Mouse (Mus musculus) mature B cell (primary cell): Measurements from ENCODE around the gene Cby1.

ENCODE experiments used
- in situ Hi-C: fragments of 300-500 bp; cut with MboI; formaldehyde crosslinking; loops from 2 replicates; pipeline ENCODE4 v1.14.3; 2019

Gene Cby1

DNA sequence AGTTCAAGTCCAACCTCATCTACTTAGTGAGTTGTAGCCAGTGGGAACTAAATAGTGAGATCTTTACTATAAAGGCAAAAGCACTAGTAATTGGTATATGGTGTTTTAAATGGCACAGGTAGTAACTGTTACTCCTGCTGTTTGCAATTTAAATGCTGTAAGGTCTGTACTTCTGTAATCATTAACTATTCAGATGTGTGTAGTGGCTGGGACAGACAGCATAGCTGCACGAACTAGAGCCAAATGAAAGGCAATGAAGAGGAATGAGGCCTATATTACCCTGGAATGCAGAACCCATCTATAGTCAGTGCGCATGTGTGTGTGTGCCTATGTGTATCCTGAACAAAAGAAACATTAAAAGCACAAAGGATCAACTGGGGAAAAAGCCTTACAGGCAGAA lies 18.9 kb downstream of the Cby1 start:
- in situ Hi-C loops: no loop called here

DNA sequence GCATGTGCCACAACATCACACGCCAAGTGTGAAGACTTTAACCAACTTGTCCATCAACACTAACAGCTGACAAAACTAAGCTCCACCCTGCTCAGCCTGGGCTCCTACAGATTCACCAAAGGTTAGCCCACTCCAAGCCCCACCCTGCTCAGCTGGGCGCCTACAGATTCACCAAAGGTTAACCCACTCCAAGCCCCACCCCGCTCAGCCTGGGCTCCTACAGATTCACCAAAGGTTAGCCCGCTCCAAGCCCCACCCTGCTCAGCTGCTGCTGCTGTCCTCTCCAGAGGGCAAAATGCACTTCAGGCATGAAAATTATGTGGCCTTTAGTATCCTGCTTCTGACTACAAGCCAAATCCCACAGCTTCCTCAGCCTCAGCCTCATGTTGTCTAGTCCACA lies 23.0 kb downstream of the Cby1 start:
- in situ Hi-C loops: no loop called here

DNA sequence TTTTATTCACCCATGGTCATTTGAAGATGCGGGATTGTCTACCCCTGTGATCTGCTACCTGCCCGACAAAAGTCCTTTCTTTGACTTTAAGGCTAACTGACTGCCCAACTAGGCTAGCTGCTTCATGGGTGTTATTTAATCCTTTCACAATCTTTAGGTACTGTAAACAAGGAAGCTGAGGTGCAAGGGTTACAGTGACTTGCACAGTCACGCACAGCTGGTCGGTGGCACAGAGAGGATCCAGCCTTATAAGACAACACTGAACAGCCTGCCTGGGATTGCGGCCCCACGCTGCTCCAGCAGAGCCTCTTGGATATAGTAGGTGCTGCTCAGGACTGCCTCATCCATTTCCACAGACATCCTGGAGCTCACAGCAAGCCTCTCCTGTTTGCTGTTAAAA lies 24.1 kb downstream of the Cby1 start:
- in situ Hi-C loops: no loop called here

DNA sequence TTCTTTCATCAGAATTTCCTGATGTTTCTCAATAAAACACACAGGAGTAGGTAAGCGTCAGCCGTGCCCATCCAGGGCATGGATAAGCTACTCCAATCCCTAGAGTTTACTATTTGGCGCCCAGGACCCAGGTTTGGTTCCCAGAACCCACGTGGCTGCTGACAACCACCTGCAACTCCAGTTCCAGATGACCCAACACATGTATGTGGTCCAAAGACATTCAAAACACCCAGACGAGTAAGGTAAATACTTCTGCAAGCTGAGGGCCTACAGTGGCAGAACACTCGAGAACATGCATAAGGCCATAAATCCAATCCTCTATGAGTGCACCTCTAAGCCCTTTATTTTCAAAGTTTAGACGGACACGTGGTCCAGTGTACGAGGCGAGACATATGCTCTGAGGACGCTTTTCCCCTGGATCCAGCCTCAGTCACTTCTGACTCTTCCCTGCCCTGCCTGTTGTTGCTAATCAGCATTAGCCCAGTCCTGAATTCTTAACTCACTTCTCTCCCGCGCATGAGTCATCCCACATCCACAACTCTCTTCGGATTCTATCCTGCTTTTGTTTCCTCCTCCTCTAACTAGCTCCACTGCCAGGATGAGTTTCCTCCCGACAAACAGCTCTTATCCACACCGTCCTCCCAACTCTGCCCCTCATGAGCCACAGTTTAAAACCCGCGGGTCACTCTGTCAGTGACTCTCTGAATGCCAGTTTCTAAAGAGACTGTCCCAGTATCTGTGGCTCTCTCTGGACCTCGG lies 24.9 kb downstream of the Cby1 start:
- in situ Hi-C loops: no loop called here

DNA sequence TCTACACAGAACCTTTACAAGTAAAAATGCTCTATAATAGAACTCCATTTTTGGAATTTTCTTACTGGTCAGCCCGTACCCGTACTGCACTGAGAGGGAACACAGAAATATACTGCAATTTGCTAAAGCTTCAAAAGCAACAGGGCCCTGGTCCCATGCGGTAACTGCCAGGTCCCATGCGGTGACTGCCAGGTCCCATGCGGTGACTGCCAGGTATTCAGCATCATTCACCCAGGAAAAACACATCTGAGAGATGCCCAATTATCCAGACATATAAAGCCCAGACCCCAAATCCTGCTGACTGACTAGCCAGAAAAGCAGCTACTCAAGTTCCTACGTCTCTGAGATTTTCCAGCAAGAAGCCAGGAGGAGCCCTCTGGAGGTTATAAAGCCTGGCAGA lies 25.6 kb downstream of the Cby1 start:
- in situ Hi-C loops: no loop called here

DNA sequence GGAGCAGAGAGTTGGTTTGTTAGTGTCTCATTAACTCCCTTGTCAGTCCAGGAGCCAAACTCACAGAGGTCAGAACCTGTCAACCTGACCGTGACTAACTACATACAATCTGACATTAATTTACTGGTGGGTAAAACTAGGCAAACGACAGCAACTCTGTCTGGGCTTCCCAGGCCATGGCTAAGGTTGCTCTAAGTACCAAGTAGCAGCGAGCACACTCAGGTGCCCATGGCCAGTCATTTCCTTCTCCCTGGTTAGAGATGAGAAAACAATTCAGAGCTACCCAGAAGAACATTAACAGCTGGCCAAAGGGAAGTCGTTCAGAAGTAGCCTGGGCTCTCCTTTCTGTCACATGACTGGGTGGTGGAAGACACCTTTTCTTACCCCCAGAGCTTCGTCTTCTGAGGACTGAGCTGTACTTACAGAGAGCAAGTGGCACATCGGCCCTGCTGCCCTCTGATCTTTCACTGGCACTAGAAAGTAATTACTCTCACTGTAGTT lies 26.2 kb downstream of the Cby1 start:
- in situ Hi-C loops: no loop called here

DNA sequence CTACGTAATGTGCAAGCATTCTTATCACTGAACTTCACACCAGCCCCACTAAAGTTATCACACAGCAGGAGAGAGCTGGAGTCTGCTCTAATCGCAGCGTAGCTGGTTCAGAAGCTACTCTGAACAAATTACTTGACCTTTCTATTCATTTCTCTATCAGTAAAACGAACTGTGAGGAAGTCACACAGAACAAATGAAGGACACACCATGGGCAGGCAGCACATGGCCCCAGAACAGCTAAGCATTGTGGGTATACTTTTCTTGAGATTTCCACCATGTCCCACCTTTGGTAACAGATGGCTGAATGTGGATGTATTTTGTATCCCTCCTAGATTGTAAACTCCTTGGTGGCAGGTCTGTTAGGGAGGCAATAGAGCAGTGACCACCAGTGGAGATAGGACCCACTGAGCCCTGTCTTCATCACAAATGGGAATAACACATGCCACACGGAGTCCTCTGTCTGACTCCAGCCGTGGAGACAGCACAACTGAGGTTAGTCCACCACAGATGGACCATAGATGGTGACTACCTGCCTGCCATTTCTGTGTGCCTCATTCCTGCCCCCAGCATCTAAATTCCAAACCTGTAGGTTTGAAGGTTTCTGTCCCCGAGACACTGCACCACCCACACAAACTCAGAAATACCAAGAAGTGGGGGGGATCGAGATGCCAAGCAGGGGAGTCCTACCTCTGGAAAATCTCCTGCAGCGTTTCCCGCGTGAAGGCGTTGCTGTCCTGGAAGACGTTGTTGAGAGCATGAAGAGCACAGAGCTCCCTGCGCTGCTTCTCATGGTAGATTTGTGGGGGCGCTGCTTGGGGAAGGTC lies 27.3 kb downstream of the Cby1 start:
- in situ Hi-C loops: no loop called here

DNA sequence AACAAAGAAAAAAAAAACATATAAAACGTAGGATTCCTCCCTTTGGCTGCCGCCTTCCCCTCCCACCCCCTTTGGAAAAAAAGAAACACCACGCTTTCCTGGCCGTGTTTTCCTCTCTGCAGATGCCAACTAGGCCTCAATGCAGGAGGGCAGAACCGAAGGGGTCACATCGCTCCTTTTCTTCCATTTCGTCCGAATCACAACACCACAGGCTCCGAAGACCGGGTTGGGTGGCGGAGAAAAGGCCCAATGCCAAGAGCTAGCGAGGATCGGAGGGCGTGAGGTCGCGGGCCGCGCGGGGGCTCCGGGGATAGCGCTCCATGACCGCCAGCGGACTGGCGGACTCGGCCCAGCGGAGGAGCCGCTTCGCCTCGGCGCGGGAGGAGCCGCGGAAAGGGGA lies 28.2 kb downstream of the Cby1 start:
- in situ Hi-C loops: no loop called here

DNA sequence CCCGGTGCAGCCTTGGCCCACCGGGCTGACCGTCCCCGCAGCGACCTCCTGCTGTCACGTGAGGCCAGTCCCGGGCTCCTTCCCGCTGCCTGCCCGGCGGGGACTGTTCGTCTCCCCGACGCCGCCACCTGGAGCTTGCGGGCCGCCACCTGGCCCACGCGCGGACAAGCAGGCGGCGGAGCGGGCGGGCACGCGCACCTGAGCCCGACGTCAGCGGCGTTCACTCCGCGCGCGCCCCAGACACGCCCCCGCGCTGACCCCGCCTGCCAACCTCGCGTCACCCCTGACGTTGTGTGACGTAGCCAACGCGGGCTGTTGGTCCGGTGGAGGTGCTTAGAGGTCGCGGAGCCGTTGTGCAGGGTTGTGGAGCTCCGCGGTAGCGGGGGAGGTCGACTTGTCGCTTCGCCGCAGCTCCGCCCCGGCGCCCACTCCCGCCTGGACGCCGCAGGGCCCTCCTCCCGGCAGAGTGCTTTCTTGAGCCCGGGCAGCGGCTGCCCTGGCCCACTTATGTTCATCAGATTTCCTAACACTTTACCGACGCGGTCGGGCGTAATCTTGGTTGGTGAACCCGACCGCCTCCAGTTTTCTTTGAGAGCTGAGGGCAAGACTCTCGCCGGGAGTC lies 28.8 kb downstream of the Cby1 start, which contains the start of gene Josd1:
Gene Josd1, minus strand, starts transcription at position 274 of the 622 bp plus-strand sequence.
- in situ Hi-C loops: no loop called here

DNA sequence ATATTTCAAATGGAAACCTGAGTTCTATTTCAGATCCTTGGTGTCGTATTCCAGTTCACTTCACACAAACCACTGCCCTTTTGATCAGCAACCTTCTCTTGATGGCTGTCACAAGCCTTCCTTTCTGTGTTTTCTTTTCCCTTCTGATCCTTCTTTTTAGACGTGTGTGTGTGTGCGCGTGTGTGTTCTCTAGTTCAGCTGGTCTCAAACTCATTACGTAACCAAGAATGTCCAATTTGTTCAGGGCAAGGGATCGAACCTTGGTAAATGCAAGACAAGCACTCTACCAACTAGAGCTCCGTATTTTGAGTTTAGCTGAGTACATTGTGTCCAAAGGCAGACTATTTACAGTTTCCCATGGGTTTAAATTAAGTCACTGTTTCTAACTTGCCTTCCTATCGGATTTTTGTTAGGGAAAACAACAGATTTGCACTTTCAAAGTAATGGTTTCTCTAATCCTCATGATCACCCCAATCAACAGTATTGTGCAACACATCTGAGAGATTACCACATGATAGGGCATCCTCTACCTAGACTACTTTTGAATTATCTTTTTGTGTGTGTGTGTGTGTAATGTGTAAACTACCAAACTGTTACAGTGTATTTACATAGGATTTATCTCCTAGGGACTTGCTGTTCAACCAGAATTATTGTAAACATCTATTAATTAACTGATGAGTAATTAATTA lies 29.4 kb downstream of the Cby1 start:
- in situ Hi-C loops: no loop called here

DNA sequence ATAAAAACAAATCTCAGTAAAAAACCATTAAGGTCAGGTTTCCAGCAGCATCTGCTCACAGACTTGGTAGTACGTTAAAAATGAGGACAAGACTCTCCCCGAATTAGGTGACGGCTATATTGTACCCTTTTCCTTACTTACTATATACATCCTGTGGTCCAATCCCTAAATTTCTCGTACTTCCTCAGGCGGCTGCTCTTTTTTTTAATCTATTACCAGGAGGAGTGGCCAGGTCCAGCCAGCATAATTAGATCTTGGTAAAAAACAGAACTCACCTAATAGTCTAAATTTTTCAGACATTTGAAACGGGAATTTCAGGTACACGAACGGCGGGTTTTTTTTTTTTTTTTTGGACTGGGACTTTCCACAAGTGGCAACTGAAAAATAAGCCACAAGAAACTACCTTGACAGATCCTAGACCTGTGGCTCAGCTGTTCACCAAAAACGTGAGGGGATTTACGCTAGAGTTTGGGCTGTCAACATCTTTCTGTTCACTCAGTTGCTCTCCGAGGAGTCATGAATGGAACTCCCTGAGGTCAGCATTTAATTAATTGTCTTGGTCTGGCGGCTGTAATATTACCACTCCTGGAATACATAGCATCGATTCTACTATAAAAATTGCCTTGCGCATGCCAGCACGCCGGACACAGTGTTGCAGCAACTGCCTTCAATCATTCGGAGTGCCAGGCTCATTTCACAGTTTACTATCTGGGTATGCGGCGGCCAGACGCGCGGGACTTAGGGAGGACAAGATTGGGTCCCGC lies 30.8 kb downstream of the Cby1 start:
- in situ Hi-C loops: loop anchor here (5.0 kb wide), 2 partner anchors 33 to 47 kb away; partner anchors contain the start of genes Cby1 and Fam227a

DNA sequence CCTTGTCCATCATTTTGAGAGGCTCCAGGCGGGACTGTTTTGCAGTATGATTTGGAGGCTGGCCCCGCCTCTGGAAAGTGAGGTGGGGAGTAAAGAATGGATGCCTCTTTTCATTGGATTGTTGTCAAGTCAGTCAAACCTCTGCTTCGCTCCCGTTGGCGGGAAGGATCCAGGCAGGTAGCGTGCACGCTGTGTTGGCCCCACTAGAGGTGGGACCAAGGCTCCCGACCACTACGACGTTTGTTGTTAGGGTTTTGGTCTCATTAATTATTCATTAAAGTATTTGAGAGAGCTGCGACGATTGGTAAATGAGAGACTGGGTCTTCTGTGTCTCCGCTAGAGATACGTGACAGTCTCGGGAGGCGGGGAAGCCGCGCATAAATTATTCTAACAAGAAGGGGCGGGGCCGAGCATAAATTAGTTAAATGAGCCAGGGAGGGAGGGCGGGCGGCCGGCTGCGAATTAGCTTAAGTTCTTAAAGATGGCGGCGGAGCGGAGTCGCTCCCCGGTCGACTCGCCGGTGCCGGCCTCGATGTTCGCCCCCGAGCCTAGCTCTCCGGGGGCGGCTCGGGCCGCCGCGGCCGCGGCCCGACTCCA lies 31.5 kb downstream of the Cby1 start, which contains the start of gene Gtpbp1:
Gene Gtpbp1, plus strand, starts transcription at position 420 of the 597 bp plus-strand sequence.
- in situ Hi-C loops: loop anchor here (5.0 kb wide), 2 partner anchors 33 to 47 kb away; partner anchors contain the start of genes Cby1 and Fam227a

DNA sequence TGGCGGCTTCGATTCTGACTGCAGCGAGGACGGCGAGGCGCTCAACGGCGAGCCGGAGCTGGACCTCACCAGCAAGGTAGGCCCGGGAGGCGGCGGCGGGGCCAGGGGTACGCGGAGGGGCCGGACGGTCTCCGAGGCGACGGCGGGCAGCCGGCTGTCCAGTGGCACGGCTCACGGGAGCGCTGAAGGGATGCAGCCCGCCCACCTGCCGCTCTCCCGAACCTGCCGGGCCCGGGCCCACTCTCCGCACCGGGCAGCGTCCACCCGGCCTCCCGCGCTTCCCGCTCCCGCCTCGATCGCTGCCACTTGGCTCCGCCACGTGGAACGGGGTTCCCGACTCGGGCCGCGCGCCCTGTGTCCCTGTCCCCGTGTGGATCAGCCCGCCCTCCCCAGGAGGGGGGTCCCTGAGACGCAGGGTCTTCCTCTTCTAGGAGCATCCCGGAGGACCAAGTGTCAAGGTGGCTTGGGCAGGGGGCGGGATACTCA lies 32.1 kb downstream of the Cby1 start:
- in situ Hi-C loops: loop anchor here (5.0 kb wide), 2 partner anchors 34 to 46 kb away; partner anchors contain the start of genes Cby1 and Fam227a

DNA sequence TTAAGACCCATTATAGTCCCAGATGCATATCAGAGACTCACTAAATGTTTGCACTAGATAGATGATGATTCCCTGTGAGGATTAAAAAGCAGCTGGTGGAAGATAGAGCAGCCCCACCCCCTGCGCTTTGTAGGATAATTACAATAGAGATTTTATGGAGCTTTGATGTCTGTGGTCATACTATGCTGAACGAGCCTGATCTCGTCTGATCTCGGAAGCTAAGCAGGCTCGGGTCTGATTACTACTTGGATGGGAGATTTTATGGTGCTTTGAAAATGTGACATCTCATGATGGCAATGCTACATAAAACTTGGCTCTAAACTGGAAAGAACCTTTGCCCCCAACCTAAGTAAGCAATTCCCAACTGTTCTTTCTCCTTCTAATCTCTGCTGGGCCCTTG lies 33.3 kb downstream of the Cby1 start:
- in situ Hi-C loops: loop anchor here (5.0 kb wide), 2 partner anchors 35 to 45 kb away; partner anchors contain the start of genes Cby1 and Fam227a

DNA sequence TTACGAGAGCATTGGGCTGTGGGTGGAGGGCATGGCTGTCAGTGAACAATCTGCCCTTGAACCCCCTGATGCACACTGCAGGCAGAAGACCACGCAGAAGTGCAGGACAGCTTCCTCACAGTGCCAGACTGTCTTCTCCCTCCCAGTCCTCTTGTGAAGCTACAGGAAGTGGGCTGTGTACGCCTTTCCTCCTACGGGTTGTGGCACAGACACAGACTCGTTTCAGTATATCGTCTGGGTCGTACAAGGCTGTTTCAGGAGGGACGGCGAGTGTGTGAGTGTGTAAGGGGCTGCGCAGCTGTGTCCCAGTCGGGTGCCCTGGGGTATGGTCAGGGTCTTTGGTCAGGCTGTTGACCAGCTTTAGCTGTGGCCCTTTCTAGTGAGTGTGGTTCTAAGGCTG lies 34.7 kb downstream of the Cby1 start:
- in situ Hi-C loops: loop anchor here (5.0 kb wide), 2 partner anchors 36 to 44 kb away; partner anchors contain the start of genes Cby1 and Fam227a

DNA sequence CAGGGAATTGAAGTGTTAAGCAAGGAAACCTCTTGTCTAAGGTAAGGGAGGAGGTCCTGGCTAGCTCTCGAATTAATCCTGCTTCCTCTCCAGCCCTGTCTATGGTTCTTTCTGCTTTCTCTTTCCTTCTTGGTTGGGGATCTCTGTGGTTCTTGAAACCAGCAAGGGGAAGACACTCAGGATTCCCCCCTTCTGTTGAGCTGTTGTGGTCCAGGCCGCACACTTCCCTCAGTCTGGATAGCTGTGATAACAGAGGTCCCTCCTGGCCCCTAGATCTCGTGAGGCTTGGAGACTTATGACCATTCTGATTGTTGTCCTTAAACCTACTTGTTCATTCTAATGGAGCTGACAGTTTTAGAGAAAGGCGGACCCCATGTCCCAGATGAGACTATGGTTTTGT lies 35.5 kb downstream of the Cby1 start:
- in situ Hi-C loops: loop anchor here (5.0 kb wide), 2 partner anchors 37 to 43 kb away; partner anchors contain the start of genes Cby1 and Fam227a

DNA sequence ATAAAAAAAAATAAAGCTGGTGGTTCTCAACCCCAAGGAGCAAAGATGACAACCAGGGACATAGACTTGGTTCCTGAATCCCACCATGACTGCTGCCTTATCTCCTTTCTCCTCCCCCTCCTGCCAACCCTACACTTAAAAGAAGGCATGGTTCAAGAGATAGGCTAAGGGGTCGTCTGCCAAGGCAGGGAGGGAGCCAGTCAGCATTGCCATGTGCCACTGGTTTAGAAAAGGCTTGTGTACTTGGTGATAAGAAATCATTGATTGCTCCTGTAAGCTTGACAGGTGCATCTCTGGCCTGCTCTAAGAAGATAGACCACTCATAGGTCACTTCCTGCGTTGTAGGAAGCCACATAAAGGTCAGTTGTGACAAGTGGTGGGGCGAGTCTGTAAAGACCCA lies 36.5 kb downstream of the Cby1 start:
- in situ Hi-C loops: no loop called here

DNA sequence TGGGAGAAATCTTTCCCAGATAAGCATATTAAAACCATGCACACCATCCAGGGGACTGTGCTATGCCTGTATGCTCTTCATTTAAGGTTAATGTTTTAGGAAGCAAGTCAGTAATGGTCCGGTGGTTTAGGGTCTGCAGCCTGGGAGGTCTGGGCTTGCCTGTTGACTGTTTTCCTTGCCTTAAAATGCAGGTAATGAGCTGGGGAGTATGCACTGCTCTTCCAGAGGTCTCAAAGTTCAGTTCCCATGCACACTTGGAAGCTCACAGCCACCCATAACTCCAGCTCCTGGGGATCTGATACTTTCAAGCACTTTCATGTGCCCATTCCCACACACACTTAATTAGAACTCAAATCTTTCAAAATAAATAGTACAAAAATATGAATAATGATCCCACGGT lies 37.5 kb downstream of the Cby1 start:
- in situ Hi-C loops: no loop called here

DNA sequence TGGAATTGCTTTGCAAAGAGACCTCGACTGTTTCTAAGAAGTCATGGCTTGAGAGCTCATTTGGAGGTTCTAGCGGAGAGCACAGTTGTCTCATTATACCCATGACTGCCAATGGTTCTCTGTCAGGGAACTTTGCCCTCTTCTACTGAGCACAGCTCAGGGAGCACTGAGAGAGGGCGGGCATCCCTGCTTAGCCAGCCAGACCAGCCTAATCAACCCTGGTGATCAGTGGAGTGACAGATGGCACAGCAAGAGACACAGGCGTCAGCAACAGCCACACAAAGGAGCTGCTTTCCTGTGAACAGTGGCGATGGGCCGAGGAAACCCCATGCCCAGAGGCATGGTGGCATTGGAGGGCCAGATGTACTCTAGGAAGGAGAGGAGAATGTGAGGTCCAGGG lies 38.0 kb downstream of the Cby1 start:
- in situ Hi-C loops: no loop called here
